In the genomic region with DNA sequence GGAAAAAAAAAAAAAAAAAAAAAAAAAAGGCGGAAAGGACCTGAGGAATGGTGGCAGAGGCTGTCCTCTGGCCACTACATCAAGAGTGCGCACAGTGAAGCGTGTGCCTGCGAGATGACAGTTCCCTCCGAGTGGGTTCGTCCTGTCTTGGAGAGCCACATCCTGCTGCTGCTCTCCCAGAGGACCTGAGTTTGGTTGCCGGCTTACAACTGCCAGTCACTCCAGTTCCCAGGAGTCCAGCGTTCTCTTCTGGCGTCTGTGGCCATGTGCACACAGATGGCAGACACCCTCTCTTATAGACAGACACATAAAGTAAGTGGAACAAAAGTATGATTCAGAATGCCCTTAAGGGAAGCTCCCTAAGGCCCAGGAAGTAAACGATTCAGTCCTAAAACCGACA, we compare ENCODE assay signal across 8 mouse cellular contexts. TPM values are rescaled to one million over a fixed set of nuclear protein-coding genes. Genes with fewer than 3 reads are reported as not detected.
DNase-seq lines count a peak whose midpoint lies in the region; ATAC-seq and TF ChIP-seq lines count a peak whose summit lies in the region.

No protein-coding gene starts in this region.

- H3K27ac ChIP-seq in liver, embryonic 11.5 days (ENCODE audit: low read depth, low read length) = peak overlapping the region; percentile 43; the same call in 1 of the 2 replicates
- H3K27ac ChIP-seq in embryonic facial prominence, embryonic 13.5 days = peak overlapping the region; percentile 23; the same call in 1 of the 2 replicates

- H3K9me3 ChIP-seq in liver, embryonic 11.5 days (ENCODE audit: control insufficient read depth, low read length) = no peaks in the 10 kb centered on the region
- H3K9me3 ChIP-seq in embryonic facial prominence, embryonic 13.5 days = no peaks in the 10 kb centered on the region

- ATAC-seq in liver, embryonic 11.5 days (replicated peaks; ENCODE audit: low FRiP score) = no peak
- no peak for ATAC-seq in embryonic facial prominence, embryonic 13.5 days (ENCODE audit: insufficient number of reproducible peaks, insufficient read depth, low FRiP score, low TSS enrichment, low read depth)

- H3K27me3 ChIP-seq in liver, embryonic 11.5 days (replicated peaks; ENCODE audit: control insufficient read depth, insufficient read depth, low read length) = no peaks in the 10 kb centered on the region
- H3K27me3 ChIP-seq in embryonic facial prominence, embryonic 13.5 days = no peaks in the 10 kb centered on the region
- H3K27me3 ChIP-seq in myocyte (ENCODE audit: control insufficient read depth, insufficient read depth, insufficient read length) = no peaks in the 10 kb centered on the region

- no peak overlapping the region for H3K9ac ChIP-seq in liver, embryonic 11.5 days (ENCODE audit: low read depth, low read length)
- H3K9ac ChIP-seq in embryonic facial prominence, embryonic 13.5 days = no peak overlapping the region

- TF ChIP-seq POLR2A in myocyte (IDR thresholded peaks at IDR 0.05; ENCODE audit: insufficient read length, low read depth) = no peak

- H3K4me2 ChIP-seq in liver, embryonic 11.5 days = no peak overlapping the region; the same call in 1 of the 2 replicates
- H3K4me2 ChIP-seq in embryonic facial prominence, embryonic 13.5 days = peak overlapping the region; percentile 48
- no peak overlapping the region for H3K4me2 ChIP-seq in myocyte (ENCODE audit: low read depth)

- peak; percentile 39 for DNase-seq in liver, embryonic 11.5 days (ENCODE audit: low spot score)
- DNase-seq in liver = no peak
- peak; percentile 26 for DNase-seq in kidney, adult 18-20 months
- DNase-seq in thymus, postnatal 4 days = no peak
- no peak for DNase-seq in urinary bladder, postnatal 4 days (ENCODE audit: low spot score in 2 of 2)
- DNase-seq in spleen, postnatal 14 days (ENCODE audit: low spot score in 2 of 2) = no peak

- H3K79me2 ChIP-seq in myocyte (ENCODE audit: control insufficient read depth, insufficient read depth) = no peaks in the 10 kb centered on the region

- H3K4me3 ChIP-seq in liver, embryonic 11.5 days (ENCODE audit: low read depth, low read length) = no peak overlapping the region
- H3K4me3 ChIP-seq in embryonic facial prominence, embryonic 13.5 days = peak overlapping the region; percentile 12; the same call in 1 of the 2 replicates
- H3K4me3 ChIP-seq in myocyte = no peak overlapping the region

- H3K4me1 ChIP-seq in liver, embryonic 11.5 days (replicated peaks; ENCODE audit: control insufficient read depth, insufficient read depth, low read length) = no peaks in the 10 kb centered on the region; the same call in 1 of the 2 replicates
- H3K4me1 ChIP-seq in embryonic facial prominence, embryonic 13.5 days = peaks cover 31% of the 10 kb centered on the region; the same call in 1 of the 2 replicates

- WGBS in liver, embryonic 11.5 days = 36% methylated on average over 10 of the region's 11 CpGs
- WGBS in embryonic facial prominence, embryonic 13.5 days = 18% methylated on average over 10 of the region's 11 CpGs

- H3K36me3 ChIP-seq in liver, embryonic 11.5 days (ENCODE audit: control insufficient read depth, insufficient read depth, low read length) = peaks cover 10% of the 10 kb centered on the region
- H3K36me3 ChIP-seq in embryonic facial prominence, embryonic 13.5 days = peaks cover 40% of the 10 kb centered on the region
- H3K36me3 ChIP-seq in myocyte (ENCODE audit: control insufficient read depth, insufficient read depth) = no peaks in the 10 kb centered on the region

- H3ac ChIP-seq in myocyte (ENCODE audit: control insufficient read depth, insufficient read length) = no peak overlapping the region

TF ChIP-seq in myocyte, 11 proteins besides CTCF, POLR2A, EP300 and RAD21:
- TF ChIP-seq POLR2AphosphoS2 (IDR thresholded peaks at IDR 0.05; ENCODE audit: insufficient read length, low read depth) (peak; percentile 45), REST (IDR thresholded peaks at IDR 0.05; ENCODE audit: insufficient read depth, insufficient read length) (no peak)

RNA-seq across cellular contexts. Expression of gene Ephb4, which starts 27.3 kb away (rescaled TPM):
- 28.2 and 29.9 TPM in 2 replicates for polyA plus RNA-seq in liver, embryonic 11.5 days (2014; fragmentation: Nextera tagmentation; extraction: Ambion mirVana)
- 70.4 and 71.0 TPM in 2 replicates for polyA plus RNA-seq in embryonic facial prominence, embryonic 13.5 days (2015; fragmentation: Nextera tagmentation; extraction: Ambion mirVana)
- polyA plus RNA-seq in myocyte (2012; fragmentation: generic; extraction: Trizol) = 17.8 TPM

RNA-seq across cellular contexts. Expression of gene Slc12a9, which starts 43.8 kb away (rescaled TPM):
- 6.4 and 7.0 TPM in 2 replicates for polyA plus RNA-seq in liver, embryonic 11.5 days (2014; fragmentation: Nextera tagmentation; extraction: Ambion mirVana)
- polyA plus RNA-seq in embryonic facial prominence, embryonic 13.5 days (2015; fragmentation: Nextera tagmentation; extraction: Ambion mirVana) = 16.0 and 16.1 TPM in 2 replicates
- 7.9 TPM for polyA plus RNA-seq in myocyte (2012; fragmentation: generic; extraction: Trizol)

Comparison
In these comparisons a context has a peak if more than half of its experiments do, and no peak if none do; other contexts are left out.
1. DNase-seq: peak in liver, embryonic 11.5 days (single experiment) and kidney, adult 18-20 months (single experiment); none in liver (single experiment), thymus, postnatal 4 days (single experiment), urinary bladder, postnatal 4 days (0 of 2) and spleen, postnatal 14 days (0 of 2).